Mouse (Mus musculus): ENCODE measurements at regions not wholly inside any gene's neighbourhood (a gene's known extent, or its start where the extent isn't known, plus 50 kb on each side); places are given as distances from the start of the nearest gene placed in this dataset.

DNA sequence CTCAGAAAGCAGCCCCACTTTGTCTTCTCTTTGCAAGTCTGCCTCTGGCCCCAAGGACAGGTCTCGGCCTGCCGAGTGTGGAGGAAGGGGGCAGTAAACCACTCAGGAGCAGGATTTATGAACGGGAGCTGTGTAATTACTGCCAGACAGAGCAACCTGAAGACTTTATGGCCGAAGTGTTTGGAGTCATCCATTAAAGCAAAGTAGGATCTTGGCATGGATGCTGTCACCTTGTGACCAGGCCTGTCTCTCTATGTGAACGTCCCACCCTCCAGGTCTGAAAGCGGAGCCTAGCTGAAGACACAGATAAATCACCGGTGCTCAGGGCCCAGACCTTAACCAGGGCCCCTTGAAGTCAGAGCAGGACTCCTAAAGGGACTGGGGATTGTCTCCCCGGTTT, 190.8 kb downstream of the Plpp3 start:
- DNase-seq (ENCODE audit: low spot score) (no peak), ATAC-seq (replicated peaks; ENCODE audit: insufficient number of reproducible peaks, low FRiP score, low TSS enrichment, low read depth) (no peak)
- WGBS: 62% methylated on average over 8 of the region's 8 CpGs
- no peak overlapping the region for H3K4me2 ChIP-seq (ENCODE audit: low read depth, low read length)
- no peak overlapping the region for H3K9ac ChIP-seq (replicated peaks; ENCODE audit: low read length)
- H3K4me1 ChIP-seq (ENCODE audit: control insufficient read depth, insufficient read depth, low read length): no peaks in the 10 kb centered on the region
- no peaks in the 10 kb centered on the region for H3K27me3 ChIP-seq (ENCODE audit: control insufficient read depth, insufficient read depth, low read length)
- no peaks in the 10 kb centered on the region for H3K9me3 ChIP-seq (replicated peaks; ENCODE audit: control insufficient read depth, low read length)
- H3K36me3 ChIP-seq (replicated peaks; ENCODE audit: control insufficient read depth, insufficient read depth, low read depth, low read length): no peaks in the 10 kb centered on the region
- H3K4me3 ChIP-seq (ENCODE audit: low read depth, low read length): no peak overlapping the region
- H3K27ac ChIP-seq (replicated peaks; ENCODE audit: low read depth, low read length): no peak overlapping the region

- H3K27me3 ChIP-seq (ENCODE audit: control insufficient read depth, insufficient read depth, low read length): no peaks in the 10 kb centered on the region
- no peak overlapping the region for H3K4me3 ChIP-seq (ENCODE audit: low read depth, low read length)
- ATAC-seq (replicated peaks; ENCODE audit: insufficient number of reproducible peaks, low FRiP score, low TSS enrichment, low read depth): no peak
- no peaks in the 10 kb centered on the region for H3K36me3 ChIP-seq (replicated peaks; ENCODE audit: control insufficient read depth, insufficient read depth, low read depth, low read length)
- H3K9ac ChIP-seq (replicated peaks; ENCODE audit: low read length): no peak overlapping the region
- no peaks in the 10 kb centered on the region for H3K9me3 ChIP-seq (replicated peaks; ENCODE audit: control insufficient read depth, low read length)
- WGBS: 92% methylated on average over 8 of the region's 8 CpGs
- no peak overlapping the region for H3K27ac ChIP-seq (replicated peaks; ENCODE audit: low read depth, low read length)
- no peak overlapping the region for H3K4me2 ChIP-seq (ENCODE audit: low read depth, low read length)
- DNase-seq (ENCODE audit: low spot score): no peak
- H3K4me1 ChIP-seq (ENCODE audit: control insufficient read depth, insufficient read depth, low read length): no peaks in the 10 kb centered on the region
Measured at GRCm38 (mm10) chr4:105349316-105350207, 192.4 kb downstream of the Plpp3 start.

GRCm38 (mm10) chr4:105352342-105352741, 195.2 kb downstream of the Plpp3 start:
- ATAC-seq (replicated peaks; ENCODE audit: insufficient number of reproducible peaks, low FRiP score, low TSS enrichment, low read depth): no peak
- Histone ChIP-seq H3K9ac (replicated peaks; ENCODE audit: low read length) (no peak overlapping the region), H3K36me3 (replicated peaks; ENCODE audit: control insufficient read depth, insufficient read depth, low read depth, low read length) (no peaks in the 10 kb centered on the region), H3K27me3 (ENCODE audit: control insufficient read depth, insufficient read depth, low read length) (no peaks in the 10 kb centered on the region), H3K9me3 (replicated peaks; ENCODE audit: control insufficient read depth, low read length) (no peaks in the 10 kb centered on the region), H3K4me3 (ENCODE audit: low read depth, low read length) (no peak overlapping the region), H3K27ac (replicated peaks; ENCODE audit: low read depth, low read length) (no peak overlapping the region), H3K4me2 (ENCODE audit: low read depth, low read length) (no peak overlapping the region), H3K4me1 (ENCODE audit: control insufficient read depth, insufficient read depth, low read length) (no peaks in the 10 kb centered on the region)
- DNase-seq (ENCODE audit: low spot score): peak; percentile 76
- WGBS: 44% methylated on average over 7 of the region's 7 CpGs

GRCm38 (mm10) chr4:105352953-105353352, 195.8 kb downstream of the Plpp3 start:
- Histone ChIP-seq H3K27ac (replicated peaks; ENCODE audit: low read depth, low read length) (no peak overlapping the region), H3K27me3 (ENCODE audit: control insufficient read depth, insufficient read depth, low read length) (no peaks in the 10 kb centered on the region), H3K9me3 (replicated peaks; ENCODE audit: control insufficient read depth, low read length) (no peaks in the 10 kb centered on the region), H3K9ac (replicated peaks; ENCODE audit: low read length) (no peak overlapping the region), H3K4me1 (ENCODE audit: control insufficient read depth, insufficient read depth, low read length) (no peaks in the 10 kb centered on the region), H3K36me3 (replicated peaks; ENCODE audit: control insufficient read depth, insufficient read depth, low read depth, low read length) (no peaks in the 10 kb centered on the region), H3K4me2 (ENCODE audit: low read depth, low read length) (no peak overlapping the region), H3K4me3 (ENCODE audit: low read depth, low read length) (no peak overlapping the region)
- no peak for ATAC-seq (replicated peaks; ENCODE audit: insufficient number of reproducible peaks, low FRiP score, low TSS enrichment, low read depth)
- no peak for DNase-seq (ENCODE audit: low spot score)
- 73% methylated on average over 3 of the region's 3 CpGs for WGBS

DNA sequence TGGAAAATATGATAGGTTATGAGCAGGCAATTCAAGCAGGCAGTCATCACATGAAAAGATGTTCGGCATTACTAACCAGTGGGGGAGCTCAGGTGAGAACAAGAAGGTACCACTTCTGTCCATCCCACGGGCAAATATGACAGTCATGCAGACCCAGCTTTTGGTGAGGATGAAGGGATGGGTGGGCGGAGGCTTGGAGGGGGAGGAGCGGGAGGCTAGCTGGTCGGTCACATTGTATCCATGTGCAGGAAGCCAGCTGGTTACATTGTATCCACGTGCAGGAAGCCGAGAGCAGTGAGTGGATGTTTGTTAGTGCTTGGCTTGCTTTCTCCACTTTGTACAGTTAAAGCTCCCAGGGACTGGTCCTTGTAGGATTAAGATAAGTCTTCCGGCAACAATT, 196.9 kb downstream of the Plpp3 start:
- no peak overlapping the region for H3K9ac ChIP-seq (replicated peaks; ENCODE audit: low read length)
- H3K4me1 ChIP-seq (ENCODE audit: control insufficient read depth, insufficient read depth, low read length): no peaks in the 10 kb centered on the region
- no peaks in the 10 kb centered on the region for H3K9me3 ChIP-seq (replicated peaks; ENCODE audit: control insufficient read depth, low read length)
- no peak overlapping the region for H3K27ac ChIP-seq (replicated peaks; ENCODE audit: low read depth, low read length)
- H3K4me3 ChIP-seq (ENCODE audit: low read depth, low read length): no peak overlapping the region
- 75% methylated on average over 8 of the region's 8 CpGs for WGBS
- no peaks in the 10 kb centered on the region for H3K27me3 ChIP-seq (ENCODE audit: control insufficient read depth, insufficient read depth, low read length)
- no peaks in the 10 kb centered on the region for H3K36me3 ChIP-seq (replicated peaks; ENCODE audit: control insufficient read depth, insufficient read depth, low read depth, low read length)
- H3K4me2 ChIP-seq (ENCODE audit: low read depth, low read length): no peak overlapping the region
- ATAC-seq (replicated peaks; ENCODE audit: insufficient number of reproducible peaks, low FRiP score, low TSS enrichment, low read depth) (no peak), DNase-seq (ENCODE audit: low spot score) (no peak)

GRCm38 (mm10) chr4:105356616-105357015, 199.5 kb downstream of the Plpp3 start:
- no peak overlapping the region for H3K27ac ChIP-seq (replicated peaks; ENCODE audit: low read depth, low read length)
- H3K27me3 ChIP-seq (ENCODE audit: control insufficient read depth, insufficient read depth, low read length): no peaks in the 10 kb centered on the region
- DNase-seq (ENCODE audit: low spot score) (no peak), ATAC-seq (replicated peaks; ENCODE audit: insufficient number of reproducible peaks, low FRiP score, low TSS enrichment, low read depth) (no peak)
- H3K36me3 ChIP-seq (replicated peaks; ENCODE audit: control insufficient read depth, insufficient read depth, low read depth, low read length): no peaks in the 10 kb centered on the region
- H3K4me2 ChIP-seq (ENCODE audit: low read depth, low read length): no peak overlapping the region
- 32% methylated on average over 3 of the region's 3 CpGs for WGBS
- no peaks in the 10 kb centered on the region for H3K4me1 ChIP-seq (ENCODE audit: control insufficient read depth, insufficient read depth, low read length)
- H3K9me3 ChIP-seq (replicated peaks; ENCODE audit: control insufficient read depth, low read length): no peaks in the 10 kb centered on the region
- no peak overlapping the region for H3K4me3 ChIP-seq (ENCODE audit: low read depth, low read length)
- H3K9ac ChIP-seq (replicated peaks; ENCODE audit: low read length): no peak overlapping the region

- Histone ChIP-seq H3K9ac (replicated peaks; ENCODE audit: low read length) (no peak overlapping the region), H3K4me3 (ENCODE audit: low read depth, low read length) (no peak overlapping the region), H3K36me3 (replicated peaks; ENCODE audit: control insufficient read depth, insufficient read depth, low read depth, low read length) (no peaks in the 10 kb centered on the region), H3K4me2 (ENCODE audit: low read depth, low read length) (no peak overlapping the region), H3K27me3 (ENCODE audit: control insufficient read depth, insufficient read depth, low read length) (no peaks in the 10 kb centered on the region), H3K4me1 (ENCODE audit: control insufficient read depth, insufficient read depth, low read length) (no peaks in the 10 kb centered on the region), H3K9me3 (replicated peaks; ENCODE audit: control insufficient read depth, low read length) (no peaks in the 10 kb centered on the region), H3K27ac (replicated peaks; ENCODE audit: low read depth, low read length) (no peak overlapping the region)
- 79% methylated on average over 2 of the region's 2 CpGs for WGBS
- ATAC-seq (replicated peaks; ENCODE audit: insufficient number of reproducible peaks, low FRiP score, low TSS enrichment, low read depth): no peak
- DNase-seq (ENCODE audit: low spot score): no peak
Measured at GRCm38 (mm10) chr4:105358725-105359124, 201.6 kb downstream of the Plpp3 start.

GRCm38 (mm10) chr4:105364496-105364895, 207.3 kb downstream of the Plpp3 start:
- 81% methylated on average over 6 of the region's 6 CpGs for WGBS
- H3K4me1 ChIP-seq (ENCODE audit: control insufficient read depth, insufficient read depth, low read length): no peaks in the 10 kb centered on the region
- no peak overlapping the region for H3K9ac ChIP-seq (replicated peaks; ENCODE audit: low read length)
- no peaks in the 10 kb centered on the region for H3K36me3 ChIP-seq (replicated peaks; ENCODE audit: control insufficient read depth, insufficient read depth, low read depth, low read length)
- no peak for DNase-seq (ENCODE audit: low spot score)
- no peaks in the 10 kb centered on the region for H3K9me3 ChIP-seq (replicated peaks; ENCODE audit: control insufficient read depth, low read length)
- H3K27ac ChIP-seq (replicated peaks; ENCODE audit: low read depth, low read length): no peak overlapping the region
- H3K4me2 ChIP-seq (ENCODE audit: low read depth, low read length): no peak overlapping the region
- no peak for ATAC-seq (replicated peaks; ENCODE audit: insufficient number of reproducible peaks, low FRiP score, low TSS enrichment, low read depth)
- no peak overlapping the region for H3K4me3 ChIP-seq (ENCODE audit: low read depth, low read length)
- no peaks in the 10 kb centered on the region for H3K27me3 ChIP-seq (ENCODE audit: control insufficient read depth, insufficient read depth, low read length)

Measured in embryonic facial prominence, embryonic 11.5 days (tissue).